Mouse (Mus musculus): Measurements from ENCODE around the gene Tmem87a. TPM values are rescaled to one million over a fixed set of nuclear protein-coding genes. Genes with fewer than 3 reads are reported as not detected.

The Tmem87a gene
- total RNA-seq (2022): 10 to 100 TPM; 15.5 to 18.5 (median 16.5) TPM

GRCm38 (mm10) chr2:120403986-120404822 lies at the start of gene Tmem87a:
Gene Tmem87a, minus strand, starts transcription at chr2:120404113.
- DNase-seq (ENCODE audit: low spot score): peak; percentile 98

- no peak for DNase-seq (ENCODE audit: low spot score)
Measured at GRCm38 (mm10) chr2:120452600-120452999, 48.7 kb upstream of the Tmem87a start.

GRCm38 (mm10) chr2:120450724-120451123 lies 46.8 kb upstream of the Tmem87a start:
- no peak for DNase-seq (ENCODE audit: low spot score)

GRCm38 (mm10) chr2:120447306-120447705 lies 43.4 kb upstream of the Tmem87a start:
- DNase-seq (ENCODE audit: low spot score): no peak

- DNase-seq (ENCODE audit: low spot score): no peak
Measured at GRCm38 (mm10) chr2:120446373-120446772, 42.5 kb upstream of the Tmem87a start.

- DNase-seq (ENCODE audit: low spot score): no peak
Measured at GRCm38 (mm10) chr2:120444486-120444885, 40.6 kb upstream of the Tmem87a start.

GRCm38 (mm10) chr2:120424386-120424785 lies 20.5 kb upstream of the Tmem87a start:
- DNase-seq (ENCODE audit: low spot score): no peak

- no peak for DNase-seq (ENCODE audit: low spot score)
Measured at GRCm38 (mm10) chr2:120414738-120415414, 11.0 kb upstream of the Tmem87a start.

GRCm38 (mm10) chr2:120414113-120414512 lies 10.2 kb upstream of the Tmem87a start:
- no peak for DNase-seq (ENCODE audit: low spot score)

GRCm38 (mm10) chr2:120411096-120411628 lies 7.2 kb upstream of the Tmem87a start:
- no peak for DNase-seq (ENCODE audit: low spot score)

- peak; percentile 3 for DNase-seq (ENCODE audit: low spot score)
Measured at GRCm38 (mm10) chr2:120404823-120405765, 1.2 kb upstream of the Tmem87a start.

GRCm38 (mm10) chr2:120403653-120403985 lies 294 bp downstream of the Tmem87a start, which contains the start of gene Ganc:
Gene Ganc, plus strand, starts transcription at chr2:120403896.
- no peak for DNase-seq (ENCODE audit: low spot score)

- DNase-seq (ENCODE audit: low spot score): no peak
Measured at GRCm38 (mm10) chr2:120402813-120403212, 1.1 kb downstream of the Tmem87a start.

GRCm38 (mm10) chr2:120397951-120398350 lies 6.0 kb downstream of the Tmem87a start:
- DNase-seq (ENCODE audit: low spot score): no peak

- DNase-seq (ENCODE audit: low spot score): no peak
Measured at GRCm38 (mm10) chr2:120392406-120392805, 11.5 kb downstream of the Tmem87a start.

- peak; percentile 24 for DNase-seq (ENCODE audit: low spot score)
Measured at GRCm38 (mm10) chr2:120390934-120391333, 13.0 kb downstream of the Tmem87a start.

- DNase-seq (ENCODE audit: low spot score): no peak
Measured at GRCm38 (mm10) chr2:120389376-120389775, 14.5 kb downstream of the Tmem87a start.

- no peak for DNase-seq (ENCODE audit: low spot score)
Measured at GRCm38 (mm10) chr2:120387291-120387690, 16.6 kb downstream of the Tmem87a start.

GRCm38 (mm10) chr2:120386264-120386663 lies 17.6 kb downstream of the Tmem87a start:
- DNase-seq (ENCODE audit: low spot score): no peak

- no peak for DNase-seq (ENCODE audit: low spot score)
Measured at GRCm38 (mm10) chr2:120373858-120374257, 30.1 kb downstream of the Tmem87a start.

GRCm38 (mm10) chr2:120367416-120368207 lies 36.3 kb downstream of the Tmem87a start:
- no peak for DNase-seq (ENCODE audit: low spot score)
